Mouse (Mus musculus) liver, embryonic 13.5 days (tissue): Measurements from ENCODE around the gene Trp53. TPM values are rescaled to one million over a fixed set of nuclear protein-coding genes. Genes with fewer than 3 reads are reported as not detected.
A peak's percentile ranks its signal among the peaks of the same experiment; 100 is the strongest.
"Not testable (repeated sequence)": the region's sequence is repeated elsewhere in the genome, so short reads cannot be mapped to it uniquely, and the experiment has no call there.

ENCODE experiments used
- ATAC-seq: fragments of 200-750 bp; cut with Nextera tagmentation; 2 replicates; pipeline ENCODE4 v1.8.0; 2017; ENCODE audit warnings: low read depth, mild to moderate bottlenecking, moderate number of reproducible peaks, moderate library complexity
- DNase-seq: peaks from one replicate; pipeline ENCODE4 v3.0.0; 2022
- H3K27ac ChIP-seq: fragments of 300-500 bp; sonication (generic); 2 replicates; pipeline ENCODE4 v1.5.1; 2015; ENCODE audit warnings: moderate library complexity, mild to moderate bottlenecking, inconsistent platforms
- H3K27me3 ChIP-seq: fragments of 300-500 bp; sonication (generic); 2 replicates; pipeline ENCODE4 v1.6.1; 2015; ENCODE audit warnings: mild to moderate bottlenecking, inconsistent platforms
- H3K36me3 ChIP-seq: fragments of 300-500 bp; sonication (generic); 2 replicates; pipeline ENCODE4 v1.6.1; 2015; ENCODE audit warnings: mild to moderate bottlenecking, inconsistent platforms
- H3K4me1 ChIP-seq: fragments of 300-500 bp; sonication (generic); replicated peaks from 2 replicates; pipeline ENCODE4 v1.6.1; 2015; ENCODE audit warnings: inconsistent platforms
- H3K4me2 ChIP-seq: fragments of 300-500 bp; sonication (generic); 2 replicates; pipeline ENCODE4 v1.6.1; 2015; ENCODE audit warnings: inconsistent platforms, mild to moderate bottlenecking, moderate library complexity
- H3K4me3 ChIP-seq: fragments of 300-500 bp; sonication (generic); replicated peaks from 2 replicates; pipeline ENCODE4 v1.5.1; 2015; ENCODE audit warnings: mild to moderate bottlenecking, inconsistent platforms
- H3K9ac ChIP-seq: fragments of 300-500 bp; sonication (generic); 2 replicates; pipeline ENCODE4 v1.6.1; 2015; ENCODE audit warnings: mild to moderate bottlenecking, inconsistent platforms
- H3K9me3 ChIP-seq: fragments of 300-500 bp; sonication (generic); replicated peaks from 2 replicates; pipeline ENCODE4 v1.6.1; 2016; ENCODE audit warnings: inconsistent platforms
- WGBS: fragments of 180-500 bp; shearing (Covaris S2); methylation state at CpG from one replicate; pipeline ENCODE4 v1.1.7; 2015; ENCODE audit not compliant: insufficient replicate concordance; 5-methylcytosine and 5-hydroxymethylcytosine counted together
- polyA plus RNA-seq: library from polyadenylated mRNA; unstranded; fragments of >200 nt; fragmentation: Nextera tagmentation; extraction: Ambion mirVana; gene quantifications from 2 replicates; pipeline ENCODE4 v1.2.1, GENCODE M21; 2015

Trp53 gene
- polyA plus RNA-seq, 1 experiment from 2014 or later = 83.0 TPM

- Histone ChIP-seq H3K9ac (peak overlapping the region; percentile 39; the same call in 1 of the 2 replicates), H3K4me1 (peaks cover 62% of the 10 kb centered on the region), H3K27me3 (peaks cover 9% of the 10 kb centered on the region), H3K4me3 (peak overlapping the region; percentile 22), H3K4me2 (peak overlapping the region; percentile 47), H3K36me3 (no peaks in the 10 kb centered on the region), H3K9me3 (no peaks in the 10 kb centered on the region), H3K27ac (peak overlapping the region; percentile 55; the same call in 1 of the 2 replicates)
- ATAC-seq = no peak
- no peak for DNase-seq
- 48% methylated on average over 10 of the region's 10 CpGs for WGBS
These were observed 36.6 kb downstream of the Trp53 start for GRCm38 (mm10) chr11:69616781-69617180.

- WGBS = 38% methylated on average over 5 of the region's 5 CpGs
- H3K9me3 ChIP-seq = no peaks in the 10 kb centered on the region
- H3K9ac ChIP-seq = peak within 1 kb of the TSS; percentile 39; the same call in 1 of the 2 replicates
- H3K4me2 ChIP-seq = peak within 1 kb of the TSS; percentile 47
- ATAC-seq (peak; percentile 32), DNase-seq (no peak)
- H3K27ac ChIP-seq = peak within 1 kb of the TSS; percentile 55
- peaks cover 66% of the 10 kb centered on the region for H3K4me1 ChIP-seq
- no peaks in the 10 kb centered on the region for H3K36me3 ChIP-seq
- H3K4me3 ChIP-seq = peak within 1 kb of the TSS; percentile 22
- peaks cover 9% of the 10 kb centered on the region for H3K27me3 ChIP-seq
These were observed 37.6 kb downstream of the Trp53 start, which contains the start of gene Shbg for GRCm38 (mm10) chr11:69617805-69618204. Shbg (minus strand) TSS chr11:69617905.

GRCm38 (mm10) chr11:69620394-69621081, 40.4 kb downstream of the Trp53 start:
- peak overlapping the region; percentile 79 for H3K27ac ChIP-seq
- no peak overlapping the region for H3K4me3 ChIP-seq
- H3K27me3 ChIP-seq = peaks cover 5% of the 10 kb centered on the region
- H3K4me2 ChIP-seq = peak overlapping the region; percentile 72
- H3K36me3 ChIP-seq = no peaks in the 10 kb centered on the region
- DNase-seq (no peak), ATAC-seq (peak; percentile 49; the same call in 1 of the 2 replicates)
- WGBS = 37% methylated on average over 7 of the region's 7 CpGs
- peaks cover 55% of the 10 kb centered on the region for H3K4me1 ChIP-seq
- no peaks in the 10 kb centered on the region for H3K9me3 ChIP-seq
- peak overlapping the region; percentile 66; the same call in 1 of the 2 replicates for H3K9ac ChIP-seq

- DNase-seq = no peak
- H3K4me1 ChIP-seq = peaks cover 55% of the 10 kb centered on the region
- peak within 1 kb of the TSS; percentile 59 for H3K4me3 ChIP-seq
- H3K27me3 ChIP-seq = peaks cover 5% of the 10 kb centered on the region
- ATAC-seq = peak; percentile 54
- no peaks in the 10 kb centered on the region for H3K9me3 ChIP-seq
- peak within 1 kb of the TSS; percentile 72 for H3K4me2 ChIP-seq
- H3K9ac ChIP-seq = peak within 1 kb of the TSS; percentile 66
- peak within 1 kb of the TSS; percentile 79 for H3K27ac ChIP-seq
- H3K36me3 ChIP-seq = no peaks in the 10 kb centered on the region
- 4% methylated on average over 20 of the region's 20 CpGs for WGBS
These were observed 41.6 kb downstream of the Trp53 start, which contains the start of gene Sat2 for GRCm38 (mm10) chr11:69621571-69622268. Sat2 (plus strand) TSS chr11:69622024.

- Histone ChIP-seq H3K4me3 (peak overlapping the region; percentile 59), H3K27me3 (no peaks in the 10 kb centered on the region), H3K36me3 (no peaks in the 10 kb centered on the region), H3K4me1 (peaks cover 50% of the 10 kb centered on the region), H3K9ac (peak overlapping the region; percentile 66), H3K27ac (peak overlapping the region; percentile 79), H3K4me2 (peak overlapping the region; percentile 72), H3K9me3 (no peaks in the 10 kb centered on the region)
- WGBS = 53% methylated on average over 6 of the region's 6 CpGs
- no peak for DNase-seq
- no peak for ATAC-seq
These were observed 42.2 kb downstream of the Trp53 start for GRCm38 (mm10) chr11:69622406-69622805.

- no peak for ATAC-seq
- Histone ChIP-seq H3K4me3 (0 out of 2 replicates have a peak overlapping the region, but pooled peaks have one; percentile 59), H3K36me3 (no peaks in the 10 kb centered on the region), H3K27me3 (no peaks in the 10 kb centered on the region), H3K9ac (no peak overlapping the region), H3K4me2 (peak overlapping the region; percentile 72; the same call in 1 of the 2 replicates), H3K4me1 (peaks cover 44% of the 10 kb centered on the region), H3K27ac (no peak overlapping the region), H3K9me3 (no peaks in the 10 kb centered on the region)
- WGBS = 66% methylated on average over 4 of the region's 4 CpGs
- no peak for DNase-seq
These were observed 42.8 kb downstream of the Trp53 start for GRCm38 (mm10) chr11:69623006-69623405.

- H3K36me3 ChIP-seq, DNase-seq, H3K27ac ChIP-seq, H3K4me2 ChIP-seq, H3K4me3 ChIP-seq, ATAC-seq, H3K9ac ChIP-seq, H3K27me3 ChIP-seq, H3K9me3 ChIP-seq: not testable (repeated sequence)
- WGBS = 68% methylated on average over 2 of the region's 2 CpGs
- peaks cover 40% of the 10 kb centered on the region for H3K4me1 ChIP-seq
These were observed 44.2 kb downstream of the Trp53 start for GRCm38 (mm10) chr11:69624339-69624738.

DNA sequence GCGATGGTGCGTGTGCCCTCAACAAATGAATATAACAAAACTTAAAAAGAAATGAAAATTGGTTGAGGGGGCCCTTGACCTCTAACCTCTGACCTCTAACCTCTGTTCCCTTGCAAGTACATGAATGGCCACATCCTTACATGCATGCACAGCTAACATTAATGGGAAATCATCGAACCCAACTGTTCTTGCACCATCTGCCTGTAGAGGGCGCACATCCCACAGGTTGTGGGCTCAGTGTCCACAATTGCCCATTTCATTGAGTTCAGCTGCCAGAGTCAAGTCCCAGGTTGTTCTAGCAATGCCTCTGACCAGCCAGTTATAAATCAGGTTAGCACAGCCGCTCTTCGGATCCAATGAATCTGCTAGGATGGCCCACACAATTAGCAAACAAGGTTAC, 48.1 kb downstream of the Trp53 start:
- no peak overlapping the region for H3K4me3 ChIP-seq

GRCm38 (mm10) chr11:69629802-69630201, 49.6 kb downstream of the Trp53 start:
- Histone ChIP-seq H3K4me3 (no peak overlapping the region), H3K9me3 (no peaks in the 10 kb centered on the region), H3K27ac (no peak overlapping the region), H3K4me2 (no peak overlapping the region), H3K4me1 (peaks cover 28% of the 10 kb centered on the region), H3K36me3 (no peaks in the 10 kb centered on the region), H3K9ac (no peak overlapping the region), H3K27me3 (no peaks in the 10 kb centered on the region)
- ATAC-seq (no peak), DNase-seq (no peak)
- 53% methylated on average over 1 of the region's 1 CpGs for WGBS

More for the DNA sequence above, 48.1 kb downstream of the Trp53 start:
- Histone ChIP-seq H3K36me3 (no peaks in the 10 kb centered on the region), H3K27ac (no peak overlapping the region), H3K9ac (no peak overlapping the region), H3K4me1 (peaks cover 17% of the 10 kb centered on the region), H3K4me2 (no peak overlapping the region), H3K27me3 (no peaks in the 10 kb centered on the region), H3K9me3 (no peaks in the 10 kb centered on the region)
- WGBS = 33% methylated on average over 6 of the region's 6 CpGs
- DNase-seq (peak; percentile 69), ATAC-seq (no peak)

- WGBS = under 1% methylated on average over 55 of the region's 56 CpGs
- DNase-seq = peak; percentile 100
These were observed 52.3 kb downstream of the Trp53 start, which contains the start of gene Fxr2 for GRCm38 (mm10) chr11:69632284-69633089. Fxr2 (plus strand) TSS chr11:69632990.

More at GRCm38 (mm10) chr11:69632284-69633089, 52.3 kb downstream of the Trp53 start, which contains the start of gene Fxr2:
- H3K4me1 ChIP-seq = peaks cover 48% of the 10 kb centered on the region
- peak within 1 kb of the TSS; percentile 97 for H3K9ac ChIP-seq
- H3K27ac ChIP-seq = peak within 1 kb of the TSS; percentile 95
- peak; percentile 95 for ATAC-seq
- H3K4me3 ChIP-seq = peak within 1 kb of the TSS; percentile 93
- no peaks in the 10 kb centered on the region for H3K27me3 ChIP-seq
- H3K9me3 ChIP-seq = no peaks in the 10 kb centered on the region
- H3K36me3 ChIP-seq = peaks cover 2% of the 10 kb centered on the region; the same call in 1 of the 2 replicates
- H3K4me2 ChIP-seq = peak within 1 kb of the TSS; percentile 91
